Mouse (Mus musculus): ENCODE measurements around the gene 1700123K08Rik. TPM values are rescaled to one million over a fixed set of nuclear protein-coding genes. Genes with fewer than 3 reads are reported as not detected.
"Not testable (repeated sequence)": the region's sequence is repeated elsewhere in the genome, so short reads cannot be mapped to it uniquely, and the experiment has no call there.

1700123K08Rik gene
- polyA plus RNA-seq (2012; ENCODE audit: insufficient read depth, low replicate concordance): not detected in 2 replicates

DNA sequence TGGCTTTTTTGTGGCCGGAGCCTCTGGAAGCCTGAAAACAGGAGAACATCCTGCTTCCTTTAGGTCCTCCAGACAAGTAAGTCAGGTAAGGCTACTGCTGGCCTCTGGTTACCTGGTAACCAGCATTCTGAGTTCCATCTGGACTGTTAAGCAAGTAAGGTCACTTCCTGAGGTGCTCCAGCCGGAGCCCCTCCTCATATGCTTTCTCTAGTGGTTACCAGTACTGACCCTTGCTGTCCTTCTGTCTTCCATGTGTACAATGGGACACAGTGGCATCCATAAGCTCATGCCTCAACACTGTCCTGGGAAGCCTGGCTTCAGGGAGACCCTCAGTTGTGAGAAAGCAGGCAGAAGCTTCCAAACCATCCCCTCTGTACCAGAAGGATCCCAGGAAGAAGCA lies at the start of gene 1700123K08Rik:
Gene 1700123K08Rik (minus strand): TSS at position 101 of the 400 bp plus-strand sequence.
- H3K27me3 ChIP-seq (replicated peaks); H3K4me1 ChIP-seq; H3K36me3 ChIP-seq (replicated peaks; ENCODE audit: low read length); H3K4me3 ChIP-seq (replicated peaks); H3K9me3 ChIP-seq: not testable (repeated sequence)

DNA sequence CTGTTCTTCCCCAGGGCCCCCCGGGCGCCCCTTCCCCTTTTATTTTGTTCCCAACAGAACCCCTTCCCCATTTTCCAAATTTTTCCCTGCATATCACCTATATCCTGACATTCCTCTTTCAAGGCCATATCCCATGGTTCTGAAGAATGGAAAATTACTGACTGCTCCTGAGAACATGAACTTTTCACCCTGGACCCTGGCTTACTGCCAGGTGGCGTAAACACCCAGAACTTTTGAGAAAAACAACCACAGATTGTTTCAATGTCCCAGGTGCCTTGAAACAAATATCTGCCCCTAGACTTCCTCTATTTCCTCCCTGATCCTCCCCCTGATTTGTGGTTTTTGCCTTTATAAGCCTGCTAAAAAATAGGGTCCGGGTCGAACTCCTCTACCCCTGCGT lies 22.9 kb upstream of the 1700123K08Rik start:
- H3K36me3 ChIP-seq (replicated peaks; ENCODE audit: low read length): no peaks in the 10 kb centered on the region
- H3K4me3 ChIP-seq (replicated peaks): no peak overlapping the region
- H3K9me3 ChIP-seq: peaks cover 21% of the 10 kb centered on the region
- no peaks in the 10 kb centered on the region for H3K4me1 ChIP-seq
- no peak for TF ChIP-seq FLI1 (IDR thresholded peaks at IDR 0.05; ENCODE audit: low read length)
- TF ChIP-seq GATA1 (IDR thresholded peaks at IDR 0.05; ENCODE audit: borderline replicate concordance, low read length): no peak
- H3K27me3 ChIP-seq (replicated peaks): no peaks in the 10 kb centered on the region

- no peak overlapping the region for H3K4me3 ChIP-seq (replicated peaks)
- H3K36me3 ChIP-seq (replicated peaks; ENCODE audit: low read length): no peaks in the 10 kb centered on the region
- H3K4me1 ChIP-seq: no peaks in the 10 kb centered on the region
- peaks cover 12% of the 10 kb centered on the region for H3K9me3 ChIP-seq
- no peaks in the 10 kb centered on the region for H3K27me3 ChIP-seq (replicated peaks)
- TF ChIP-seq FLI1 (IDR thresholded peaks at IDR 0.05; ENCODE audit: low read length) (no peak), GATA1 (IDR thresholded peaks at IDR 0.05; ENCODE audit: borderline replicate concordance, low read length) (no peak)
These were observed 7.1 kb upstream of the 1700123K08Rik start for GRCm38 (mm10) chr5:138571623-138572022.

DNA sequence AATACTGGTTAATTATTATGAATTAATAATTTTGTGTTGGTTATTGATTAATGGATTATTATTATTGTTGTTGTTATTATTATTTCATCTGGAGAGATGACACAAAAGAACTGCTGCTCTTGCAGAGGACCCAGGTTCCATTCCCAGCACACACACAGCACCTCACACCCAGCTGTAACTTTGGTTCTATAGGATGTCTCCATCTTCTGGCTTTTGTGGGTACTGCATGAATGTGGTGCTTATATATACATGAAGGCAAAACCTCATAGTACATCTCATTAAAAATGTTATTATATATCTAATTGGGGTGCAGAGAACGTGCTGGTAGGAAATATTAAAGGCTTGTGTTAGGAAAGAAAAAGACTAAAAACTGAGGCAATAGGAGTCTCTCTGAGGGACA lies 11.8 kb downstream of the 1700123K08Rik start:
- no peaks in the 10 kb centered on the region for H3K4me1 ChIP-seq
- H3K27me3 ChIP-seq (replicated peaks): no peaks in the 10 kb centered on the region
- H3K36me3 ChIP-seq (replicated peaks; ENCODE audit: low read length): no peaks in the 10 kb centered on the region
- TF ChIP-seq FLI1 (IDR thresholded peaks at IDR 0.05; ENCODE audit: low read length) (no peak), GATA1 (IDR thresholded peaks at IDR 0.05; ENCODE audit: borderline replicate concordance, low read length) (no peak)
- no peak overlapping the region for H3K4me3 ChIP-seq (replicated peaks)
- no peaks in the 10 kb centered on the region for H3K9me3 ChIP-seq

GRCm38 (mm10) chr5:138532491-138532890 lies 32.0 kb downstream of the 1700123K08Rik start:
- H3K36me3 ChIP-seq (replicated peaks; ENCODE audit: low read length): no peaks in the 10 kb centered on the region
- H3K4me1 ChIP-seq: no peaks in the 10 kb centered on the region
- TF ChIP-seq GATA1 (IDR thresholded peaks at IDR 0.05; ENCODE audit: borderline replicate concordance, low read length) (no peak), FLI1 (IDR thresholded peaks at IDR 0.05; ENCODE audit: low read length) (no peak)
- H3K9me3 ChIP-seq: no peaks in the 10 kb centered on the region
- no peaks in the 10 kb centered on the region for H3K27me3 ChIP-seq (replicated peaks)
- no peak overlapping the region for H3K4me3 ChIP-seq (replicated peaks)

Other genes with a start within 250 kb of the 1700123K08Rik start
- gene Pvrig, start 222.8 kb downstream of the 1700123K08Rik start, polyA plus RNA-seq (2012; ENCODE audit: insufficient read depth, low replicate concordance): not detected in 2 replicates
- 0.27 TPM in 1 of 2 replicates, not detected in the other for gene Zfp157, start 123.2 kb downstream of the 1700123K08Rik start, polyA plus RNA-seq (2012; ENCODE audit: insufficient read depth, low replicate concordance)
- 1.1 TPM in 1 of 2 replicates, not detected in the other for gene Zfp68, start 55.0 kb upstream of the 1700123K08Rik start, polyA plus RNA-seq (2012; ENCODE audit: insufficient read depth, low replicate concordance)
- gene A430033K04Rik, start 58.1 kb upstream of the 1700123K08Rik start, polyA plus RNA-seq (2012; ENCODE audit: insufficient read depth, low replicate concordance): 0.31 TPM in 1 of 2 replicates, not detected in the other
- 8.0 and 54.6 TPM in 2 replicates for gene Fam20c, start 189.8 kb upstream of the 1700123K08Rik start, polyA plus RNA-seq (2012; ENCODE audit: insufficient read depth, low replicate concordance)

All from megakaryocyte, embryonic 14.5 days (primary cell).